30 mouse cellular contexts compared by ENCODE assay signal in genomic region chr1:107489577-107489976, GRCm38 (mm10). TPM values are rescaled to one million over a fixed set of nuclear protein-coding genes. Genes with fewer than 3 reads are reported as not detected.
DNase-seq lines count a peak whose midpoint lies in the region; ATAC-seq lines count a peak whose summit lies in the region.
"Had no signal": no experiment of that assay in that cellular context is flagged by ENCODE, and none has a peak within 500 bp of the region (broad histone marks: within the 10 kb centered on the region; RNA-seq: fewer than 3 reads in every experiment).

No protein-coding gene starts in this region.

- H3K36me3 ChIP-seq in hindbrain, embryonic 11.5 days (ENCODE audit: control insufficient read depth, insufficient read depth, low read length): no peaks in the 10 kb centered on the region
- no peaks in the 10 kb centered on the region for H3K36me3 ChIP-seq in hindbrain, embryonic 13.5 days
- no peaks in the 10 kb centered on the region for H3K36me3 ChIP-seq in intestine, embryonic 16.5 days (ENCODE audit: control insufficient read depth, insufficient read depth, low read length)
- H3K36me3 ChIP-seq: embryonic facial prominence, embryonic 12.5 days; heart, embryonic 13.5 days; neural tube, embryonic 12.5 days had no signal

- no peak overlapping the region for H3K9ac ChIP-seq in hindbrain, embryonic 11.5 days (ENCODE audit: low read depth, low read length)
- H3K9ac ChIP-seq in hindbrain, embryonic 13.5 days: no peak overlapping the region
- no peak overlapping the region for H3K9ac ChIP-seq in intestine, embryonic 16.5 days (ENCODE audit: low read depth, low read length)
- H3K9ac ChIP-seq: embryonic facial prominence, embryonic 12.5 days; forebrain, postnatal 0 days; heart, embryonic 13.5 days; hindbrain, embryonic 14.5 days; neural tube, embryonic 12.5 days had no signal

- no peaks in the 10 kb centered on the region for H3K27me3 ChIP-seq in hindbrain, embryonic 11.5 days (ENCODE audit: control insufficient read depth, insufficient read depth, low read length)
- no peaks in the 10 kb centered on the region for H3K27me3 ChIP-seq in hindbrain, embryonic 13.5 days
- H3K27me3 ChIP-seq in intestine, embryonic 16.5 days (replicated peaks; ENCODE audit: control insufficient read depth, insufficient read depth, low read length): no peaks in the 10 kb centered on the region
- H3K27me3 ChIP-seq: embryonic facial prominence, embryonic 12.5 days; heart, embryonic 13.5 days; neural tube, embryonic 12.5 days had no signal

- H3K27ac ChIP-seq in hindbrain, embryonic 11.5 days (ENCODE audit: low read depth, low read length): no peak overlapping the region
- H3K27ac ChIP-seq in hindbrain, embryonic 13.5 days: no peak overlapping the region
- H3K27ac ChIP-seq in intestine, embryonic 16.5 days (ENCODE audit: low read length): no peak overlapping the region
- H3K27ac ChIP-seq: embryonic facial prominence, embryonic 12.5 days; heart, embryonic 13.5 days; hindbrain, embryonic 14.5 days; kidney, postnatal 0 days; left cerebral cortex, adult 2 months; neural tube, embryonic 12.5 days had no signal

- no peak overlapping the region for H3K4me3 ChIP-seq in hindbrain, embryonic 11.5 days (ENCODE audit: low read depth, low read length)
- no peak overlapping the region for H3K4me3 ChIP-seq in hindbrain, embryonic 13.5 days
- H3K4me3 ChIP-seq in intestine, embryonic 16.5 days (ENCODE audit: low read length): no peak overlapping the region
- H3K4me3 ChIP-seq: embryonic facial prominence, embryonic 12.5 days; heart, embryonic 13.5 days; left cerebral cortex, adult 2 months; neural tube, embryonic 12.5 days had no signal

- H3K4me2 ChIP-seq in hindbrain, embryonic 11.5 days (replicated peaks; ENCODE audit: low read depth, low read length): no peak overlapping the region
- no peak overlapping the region for H3K4me2 ChIP-seq in hindbrain, embryonic 13.5 days
- no peak overlapping the region for H3K4me2 ChIP-seq in intestine, embryonic 16.5 days (ENCODE audit: low read depth, low read length)
- H3K4me2 ChIP-seq: embryonic facial prominence, embryonic 12.5 days; heart, embryonic 13.5 days; hindbrain, embryonic 14.5 days; neural tube, embryonic 12.5 days had no signal

- no peaks in the 10 kb centered on the region for H3K4me1 ChIP-seq in hindbrain, embryonic 11.5 days (replicated peaks; ENCODE audit: control insufficient read depth, insufficient read depth, low read length)
- H3K4me1 ChIP-seq in hindbrain, embryonic 13.5 days (replicated peaks): no peaks in the 10 kb centered on the region
- H3K4me1 ChIP-seq in intestine, embryonic 16.5 days (ENCODE audit: control insufficient read depth, insufficient read depth, low read length): no peaks in the 10 kb centered on the region
- H3K4me1 ChIP-seq: embryonic facial prominence, embryonic 12.5 days; heart, embryonic 13.5 days; neural tube, embryonic 12.5 days had no signal

- H3K9me3 ChIP-seq in hindbrain, embryonic 11.5 days (ENCODE audit: control insufficient read depth, low read length): no peaks in the 10 kb centered on the region
- no peaks in the 10 kb centered on the region for H3K9me3 ChIP-seq in hindbrain, embryonic 13.5 days
- H3K9me3 ChIP-seq in intestine, embryonic 16.5 days (ENCODE audit: control insufficient read depth, low read length): no peaks in the 10 kb centered on the region
- H3K9me3 ChIP-seq: embryonic facial prominence, embryonic 12.5 days; heart, embryonic 13.5 days; neural tube, embryonic 12.5 days had no signal

- DNase-seq in hindbrain, embryonic 11.5 days (ENCODE audit: low spot score): peak; percentile 1
- DNase-seq in lung, postnatal 25 days (ENCODE audit: low spot score): peak; percentile 16
- DNase-seq in right cerebral cortex, postnatal 4 days: no peak
- no peak for DNase-seq in thymus, postnatal 14 days
- DNase-seq: adrenal gland, adult 8-10 months; B cell, adult 2 months; cerebellum, adult 18-20 months; cerebellum, postnatal 36 days; forebrain, postnatal 0 days; gastrocnemius, postnatal 36 days; kidney, adult 2 months; midbrain, embryonic 14.5 days; retina, postnatal 1 day; right cerebral cortex, postnatal 25 days; thymus, postnatal 36 days had no signal

- WGBS in hindbrain, embryonic 11.5 days: 72% methylated on average over 8 of the region's 8 CpGs
- WGBS in hindbrain, embryonic 13.5 days: 76% methylated on average over 8 of the region's 8 CpGs
- WGBS in intestine, embryonic 16.5 days: 81% methylated on average over 8 of the region's 8 CpGs

- ATAC-seq in hindbrain, embryonic 11.5 days (ENCODE audit: low FRiP score): no peak
- no peak for ATAC-seq in hindbrain, embryonic 13.5 days (ENCODE audit: low FRiP score)
- peak; percentile 49 for ATAC-seq in granulocyte monocyte progenitor cell, adult 5-6 weeks (replicated peaks; ENCODE audit: poor library complexity, severe bottlenecking)
- no peak for ATAC-seq in intestine, embryonic 16.5 days
- ATAC-seq: forebrain, postnatal 0 days; inflammation-experienced regulatory T-cells, adult 6 months had no signal

RNA-seq across cellular contexts. Expression of gene Serpinb2, which starts 21.6 kb away (rescaled TPM):
- 0.57 TPM in 1 of 2 replicates, not detected in the other for polyA plus RNA-seq in hindbrain, embryonic 11.5 days (2014; fragmentation: Nextera tagmentation; extraction: Ambion mirVana)
- polyA plus RNA-seq in hindbrain, embryonic 13.5 days (2015; fragmentation: Nextera tagmentation; extraction: Ambion mirVana): 0.22 TPM in 2 replicates
- not detected in 2 replicates for total RNA-seq in granulocyte monocyte progenitor cell, adult 5-6 weeks (2014; fragmentation: Nextera tagmentation)
- total RNA-seq in granulocyte monocyte progenitor cell, adult 5-6 weeks (2017): 0.22 and 0.46 TPM in 2 replicates
- 0.12 TPM in 1 of 2 replicates, not detected in the other for polyA plus RNA-seq in intestine, embryonic 16.5 days (2015; fragmentation: Nextera tagmentation; extraction: Ambion mirVana)
- total RNA-seq: gastrocnemius, adult 18-20 months; gastrocnemius, postnatal 36 days; layer of hippocampus, postnatal 10 days; left cerebral cortex, adult 2 months; left cerebral cortex, postnatal 36 days; MEL had no signal
- polyA plus RNA-seq: heart, embryonic 13.5 days; hindbrain, embryonic 14.5 days; inflammation-experienced regulatory T-cells, adult 6 months; kidney, postnatal 0 days; midbrain, embryonic 14.5 days; stomach, embryonic 14.5 days had no signal

Comparison
In these comparisons a context has a peak if more than half of its experiments do, and no peak if none do; other contexts are left out.
1. DNase-seq: peak in hindbrain, embryonic 11.5 days (single experiment) and lung, postnatal 25 days (single experiment); none in right cerebral cortex, postnatal 4 days (single experiment) and thymus, postnatal 14 days (single experiment).